Mouse (Mus musculus) heart, adult 8-10 months (tissue): ENCODE data around the gene Lima1. TPM values are rescaled to one million over a fixed set of nuclear protein-coding genes. Genes with fewer than 3 reads are reported as not detected.
"Not testable (repeated sequence)": the region's sequence is repeated elsewhere in the genome, so short reads cannot be mapped to it uniquely, and the experiment has no call there.

ENCODE experiments used
- DNase-seq: peaks from one replicate; pipeline ENCODE4 v3.0.0; 2022; ENCODE audit warnings: low spot score
- total RNA-seq, 4 experiments: library from RNA; stranded (reverse); gene quantifications; 2 replicates each; pipeline ENCODE4 v1.2.4; 2022

Lima1 gene
- total RNA-seq, result 10 to 100 TPM; 17.6 to 21.7 (median 20.4) TPM

- DNase-seq, result peak; percentile 81
These were observed at the start of gene Lima1 for GRCm38 (mm10) chr15:99875334-99875869. TSS of gene Lima1 (minus strand) at chr15:99875456.

- DNase-seq, result no peak
These were observed 44.4 kb upstream of the Lima1 start for GRCm38 (mm10) chr15:99919601-99920158.

GRCm38 (mm10) chr15:99917264-99917663, 42.0 kb upstream of the Lima1 start:
- no peak for DNase-seq

GRCm38 (mm10) chr15:99914613-99915012, 39.4 kb upstream of the Lima1 start:
- no peak for DNase-seq

GRCm38 (mm10) chr15:99911785-99912184, 36.5 kb upstream of the Lima1 start:
- no peak for DNase-seq

- not testable (repeated sequence) for DNase-seq
These were observed 34.2 kb upstream of the Lima1 start for GRCm38 (mm10) chr15:99909339-99909996.

GRCm38 (mm10) chr15:99907514-99907913, 32.3 kb upstream of the Lima1 start:
- no peak for DNase-seq

GRCm38 (mm10) chr15:99907041-99907440, 31.8 kb upstream of the Lima1 start:
- DNase-seq, result no peak

GRCm38 (mm10) chr15:99904841-99905240, 29.6 kb upstream of the Lima1 start:
- no peak for DNase-seq

GRCm38 (mm10) chr15:99904333-99904732, 29.1 kb upstream of the Lima1 start:
- peak; percentile 87 for DNase-seq

- no peak for DNase-seq
These were observed 28.0 kb upstream of the Lima1 start for GRCm38 (mm10) chr15:99903227-99903626.

- no peak for DNase-seq
These were observed 27.5 kb upstream of the Lima1 start for GRCm38 (mm10) chr15:99902786-99903185.

- DNase-seq, result no peak
These were observed 21.4 kb upstream of the Lima1 start for GRCm38 (mm10) chr15:99896621-99897020.

- no peak for DNase-seq
These were observed 16.1 kb upstream of the Lima1 start for GRCm38 (mm10) chr15:99891355-99891754.

- no peak for DNase-seq
These were observed 15.4 kb upstream of the Lima1 start for GRCm38 (mm10) chr15:99890412-99891236.

- DNase-seq, result no peak
These were observed 14.1 kb upstream of the Lima1 start for GRCm38 (mm10) chr15:99889275-99889874.

GRCm38 (mm10) chr15:99887130-99887529, 11.9 kb upstream of the Lima1 start:
- DNase-seq, result not testable (repeated sequence)

- DNase-seq, result no peak
These were observed 8.8 kb upstream of the Lima1 start for GRCm38 (mm10) chr15:99884038-99884437.

GRCm38 (mm10) chr15:99878541-99878940, 3.3 kb upstream of the Lima1 start:
- no peak for DNase-seq

GRCm38 (mm10) chr15:99874612-99875333, 483 bp downstream of the Lima1 start:
- no peak for DNase-seq

GRCm38 (mm10) chr15:99872543-99872942, 2.7 kb downstream of the Lima1 start:
- DNase-seq, result no peak
